Mouse (Mus musculus): Measurements from ENCODE around the gene Tnni2.

DNA sequence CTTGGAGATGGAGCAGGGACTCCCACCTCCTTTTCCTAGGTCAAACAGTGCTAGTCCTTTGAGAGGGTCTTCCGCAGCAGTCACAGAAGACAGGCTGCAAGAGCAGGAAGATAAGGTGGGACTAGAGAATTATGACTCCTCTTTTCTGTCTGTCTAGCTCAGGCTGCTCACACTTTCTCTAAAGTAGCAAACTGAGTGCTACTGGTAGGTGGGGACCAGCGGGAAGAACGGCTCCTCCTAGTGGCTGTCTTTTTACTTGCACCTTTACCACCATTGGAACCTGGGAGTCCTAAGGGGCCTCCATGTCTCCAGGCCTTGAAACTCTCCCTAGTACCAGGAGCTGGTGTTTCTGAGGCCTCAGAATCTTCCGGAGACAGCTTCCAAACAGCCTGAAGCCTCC lies 6.1 kb upstream of the Tnni2 start:
- TF ChIP-seq POLR2A (IDR thresholded peaks at IDR 0.05; ENCODE audit: insufficient read depth, low read length) (no peak), CTCF (IDR thresholded peaks at IDR 0.05; ENCODE audit: low read depth, low read length) (peak; percentile 71), EP300 (IDR thresholded peaks at IDR 0.05; ENCODE audit: insufficient read depth, low read depth, low read length) (no peak)

Data from ES-Bruce4 (cell line).